Mouse (Mus musculus) spleen, adult 2 months (tissue): Measurements from ENCODE around the gene Mrpl45.

Experiments used
- CTCF ChIP-seq: fragments of 200-500 bp; IDR thresholded peaks from 2 replicates; pipeline ENCODE4 v1.5.1; 2011; ENCODE audit warnings: mild to moderate bottlenecking, inconsistent platforms; ENCODE audit not compliant: insufficient read depth, insufficient read length, insufficient replicate concordance; ENCODE audit errors: extremely low read depth
- POLR2A ChIP-seq: fragments of 200-500 bp; IDR thresholded peaks from 2 replicates; pipeline ENCODE4 v1.6.1; 2011; ENCODE audit warnings: low read depth, low read length, inconsistent platforms

DNA sequence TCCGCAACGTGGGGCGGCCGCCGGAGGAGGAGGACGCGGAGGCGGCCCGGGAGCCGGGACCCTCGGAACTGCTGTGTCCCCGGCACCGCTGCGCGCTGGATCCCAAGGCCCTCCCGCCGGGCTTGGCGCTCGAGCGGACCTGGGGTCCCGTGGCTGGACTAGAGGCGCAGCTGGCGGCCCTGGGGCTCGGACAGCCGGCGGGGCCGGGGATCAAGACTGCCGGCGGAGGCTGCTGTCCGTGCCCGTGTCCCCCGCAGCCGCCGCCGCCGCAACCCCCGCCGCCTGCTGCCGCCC, 47.1 kb downstream of the Mrpl45 start:
- TF ChIP-seq POLR2A (no peak), CTCF (no peak)
